Mouse (Mus musculus) G1E (cell line): ENCODE measurements around the gene Dnm1.

Experiments used
- CTCF ChIP-seq: IDR thresholded peaks from 2 replicates; pipeline ENCODE4 v1.5.1; 2012; ENCODE audit warnings: low read depth, low read length, inconsistent platforms, mixed read lengths
- GATA1 ChIP-seq: IDR thresholded peaks from 2 replicates; pipeline ENCODE4 v1.6.1; 2012; ENCODE audit warnings: borderline replicate concordance, low read length, inconsistent platforms, mixed read lengths
- GATA2 ChIP-seq: IDR thresholded peaks from 2 replicates; pipeline ENCODE4 v1.6.1; 2012; ENCODE audit warnings: low read depth, low read length, inconsistent platforms, borderline replicate concordance
- POLR2AphosphoS5 ChIP-seq: IDR thresholded peaks from 2 replicates; pipeline ENCODE4 v1.6.1; 2012; ENCODE audit warnings: low read depth, low read length, inconsistent platforms; ENCODE audit not compliant: insufficient replicate concordance
- TAL1 ChIP-seq: conservative IDR thresholded peaks from 2 replicates; pipeline ENCODE4 v1.6.1; 2012; ENCODE audit warnings: low read depth, low read length, inconsistent platforms, mixed read lengths

- no peak for TF ChIP-seq CTCF
- no peak for TF ChIP-seq GATA1
- no peak for TF ChIP-seq TAL1
- TF ChIP-seq POLR2AphosphoS5: no peak
- TF ChIP-seq GATA2: no peak
Observed at GRCm38 (mm10) chr2:32358381-32358780, 5.2 kb upstream of the Dnm1 start.
